Mouse (Mus musculus): ENCODE measurements around the gene N4bp2. TPM values are rescaled to one million over a fixed set of nuclear protein-coding genes. Genes with fewer than 3 reads are reported as not detected.
A peak's percentile ranks its signal among the peaks of the same experiment; 100 is the strongest.

The N4bp2 gene
- polyA plus RNA-seq, 1 experiment from 2014 or later: 31.9 TPM

DNA sequence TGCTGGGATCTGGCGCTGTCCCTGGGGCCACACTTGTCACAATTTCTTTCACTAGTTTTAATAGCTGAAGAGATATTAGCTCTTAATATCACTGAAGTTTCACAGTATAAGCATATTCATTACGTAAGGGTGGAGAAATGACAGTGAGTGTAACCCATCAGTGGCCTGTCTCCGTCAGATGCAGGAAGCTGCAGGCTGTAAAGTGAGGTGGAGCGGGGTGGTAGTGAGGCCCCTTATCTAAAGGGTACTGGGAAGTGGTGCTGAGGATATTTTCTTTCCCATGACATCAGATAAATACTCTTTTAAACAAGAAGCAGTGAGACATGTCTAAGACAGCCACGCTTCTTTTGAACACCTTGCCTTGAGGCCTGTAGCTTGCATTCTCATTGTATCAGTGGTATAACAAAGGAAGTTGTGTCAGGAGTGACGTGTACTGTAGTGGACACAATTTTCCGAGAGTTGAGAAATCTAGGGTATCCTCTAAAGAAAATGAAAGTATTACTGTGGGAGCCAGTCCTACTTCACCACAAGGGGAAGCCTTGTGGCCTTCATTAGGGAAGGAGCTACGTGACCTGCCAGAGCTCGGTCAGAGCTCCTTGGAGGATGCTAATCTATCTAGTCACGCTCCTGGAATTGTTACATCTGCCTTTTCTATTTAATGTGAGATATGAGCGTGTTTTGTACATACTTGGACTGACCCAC lies 68.7 kb downstream of the N4bp2 start:
- Histone ChIP-seq H3K9me3 (replicated peaks) (peaks cover 5% of the 10 kb centered on the region; the same call in 1 of the 2 replicates), H3K36me3 (peaks cover 10% of the 10 kb centered on the region), H3K27ac (ENCODE audit: poor library complexity, severe bottlenecking) (no peak overlapping the region), H3K27me3 (replicated peaks) (no peaks in the 10 kb centered on the region), H3K9ac (no peak overlapping the region), H3K4me3 (no peak overlapping the region), H3K4me2 (no peak overlapping the region), H3K4me1 (replicated peaks) (peaks cover 9% of the 10 kb centered on the region)
- 80% methylated on average over 11 of the region's 11 CpGs for WGBS
- ATAC-seq (ENCODE audit: insufficient number of reproducible peaks, low FRiP score): no peak

DNA sequence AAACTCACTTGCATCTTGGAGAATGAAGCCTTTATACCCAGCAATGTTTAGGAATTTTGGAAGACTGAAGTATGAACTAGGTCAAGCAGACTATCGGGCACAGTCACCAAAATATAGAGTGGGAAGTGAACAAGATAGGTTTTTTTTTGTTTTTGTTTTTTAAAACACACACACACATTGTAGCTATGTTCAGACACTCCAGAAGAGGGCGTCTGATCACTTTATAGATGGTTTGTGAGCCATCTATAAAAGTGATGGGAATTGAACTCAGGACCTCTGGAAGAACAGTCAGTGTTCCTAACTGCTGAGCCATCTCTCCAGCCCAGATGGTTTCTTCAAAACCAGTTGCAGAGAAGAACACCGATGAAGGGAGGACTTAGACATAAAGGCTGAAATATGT lies 69.8 kb downstream of the N4bp2 start:
- Histone ChIP-seq H3K36me3 (peaks cover 7% of the 10 kb centered on the region), H3K27me3 (replicated peaks) (no peaks in the 10 kb centered on the region), H3K27ac (ENCODE audit: poor library complexity, severe bottlenecking) (no peak overlapping the region), H3K9me3 (replicated peaks) (peaks cover 5% of the 10 kb centered on the region; the same call in 1 of the 2 replicates), H3K4me1 (replicated peaks) (peaks cover 9% of the 10 kb centered on the region), H3K4me2 (no peak overlapping the region), H3K4me3 (no peak overlapping the region), H3K9ac (no peak overlapping the region)
- 72% methylated on average over 3 of the region's 3 CpGs for WGBS
- ATAC-seq (ENCODE audit: insufficient number of reproducible peaks, low FRiP score): no peak

DNA sequence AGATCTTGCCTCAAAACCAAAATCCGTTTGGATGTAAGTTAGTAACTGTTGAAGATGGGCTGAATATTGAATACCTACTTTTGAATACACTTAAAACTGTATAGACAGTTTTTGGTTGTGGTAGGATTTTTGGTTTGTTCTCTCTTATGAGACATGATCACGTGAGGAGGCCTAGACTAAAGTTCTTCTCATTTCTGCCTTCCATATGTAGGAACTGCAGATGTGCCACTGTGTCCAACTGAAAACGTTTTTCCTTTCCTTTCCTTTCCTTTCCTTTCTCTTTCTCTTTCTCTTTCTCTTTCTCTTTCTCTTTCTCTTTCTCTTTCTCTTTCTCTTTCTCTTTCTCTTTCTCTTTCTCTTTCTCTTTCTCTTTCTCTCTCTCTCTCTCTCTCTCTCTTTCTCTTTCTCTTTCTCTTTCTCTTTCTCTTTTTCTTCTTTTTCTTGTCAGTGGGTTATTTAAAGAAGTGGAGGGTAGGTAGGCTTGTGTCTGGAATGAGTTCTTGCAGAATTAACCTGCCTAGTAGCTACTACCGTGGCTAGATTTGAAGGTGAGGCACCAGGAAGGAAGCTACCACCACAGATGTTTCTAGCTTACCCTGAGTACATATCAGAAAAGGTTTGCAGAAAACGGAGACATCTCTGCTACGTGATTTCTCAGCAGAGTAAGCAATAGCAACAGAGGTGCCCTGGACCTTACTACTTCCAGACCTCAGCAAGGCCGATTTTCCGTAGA lies 70.6 kb downstream of the N4bp2 start:
- Histone ChIP-seq H3K36me3 (peaks cover 7% of the 10 kb centered on the region), H3K4me2 (no peak overlapping the region), H3K4me3 (no peak overlapping the region), H3K4me1 (replicated peaks) (peaks cover 9% of the 10 kb centered on the region), H3K27me3 (replicated peaks) (no peaks in the 10 kb centered on the region), H3K27ac (ENCODE audit: poor library complexity, severe bottlenecking) (no peak overlapping the region), H3K9me3 (replicated peaks) (peaks cover 5% of the 10 kb centered on the region; the same call in 1 of the 2 replicates), H3K9ac (no peak overlapping the region)
- ATAC-seq (ENCODE audit: insufficient number of reproducible peaks, low FRiP score): no peak
- WGBS: 86% methylated on average over 8 of the region's 8 CpGs

DNA sequence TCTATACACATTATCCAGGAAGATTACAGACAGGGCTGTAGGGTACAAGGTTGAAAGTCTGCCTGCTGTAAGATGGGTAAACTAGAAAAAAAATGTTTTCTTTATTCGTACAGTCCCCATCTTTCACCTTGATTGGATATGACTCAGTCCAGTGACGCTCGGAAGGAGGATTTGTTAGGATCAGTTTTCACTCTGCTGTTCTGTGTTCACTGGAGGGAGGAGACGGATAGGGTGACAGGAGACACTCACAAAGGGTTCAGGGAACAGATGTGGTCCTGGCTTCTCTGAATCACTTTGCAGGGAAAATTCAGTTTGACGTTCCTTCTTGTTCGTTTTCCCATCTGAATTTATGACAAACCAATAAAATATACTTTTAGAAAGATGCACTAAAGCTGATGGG lies 74.7 kb downstream of the N4bp2 start:
- no peaks in the 10 kb centered on the region for H3K27me3 ChIP-seq (replicated peaks)
- H3K4me3 ChIP-seq: no peak overlapping the region
- H3K9ac ChIP-seq: no peak overlapping the region
- H3K27ac ChIP-seq (ENCODE audit: poor library complexity, severe bottlenecking): no peak overlapping the region
- peaks cover 6% of the 10 kb centered on the region; the same call in 1 of the 2 replicates for H3K4me1 ChIP-seq (replicated peaks)
- WGBS: 81% methylated on average over 6 of the region's 6 CpGs
- no peak overlapping the region for H3K4me2 ChIP-seq
- peaks cover 7% of the 10 kb centered on the region for H3K36me3 ChIP-seq
- no peak for ATAC-seq (ENCODE audit: insufficient number of reproducible peaks, low FRiP score)
- H3K9me3 ChIP-seq (replicated peaks): peaks cover 5% of the 10 kb centered on the region; the same call in 1 of the 2 replicates

DNA sequence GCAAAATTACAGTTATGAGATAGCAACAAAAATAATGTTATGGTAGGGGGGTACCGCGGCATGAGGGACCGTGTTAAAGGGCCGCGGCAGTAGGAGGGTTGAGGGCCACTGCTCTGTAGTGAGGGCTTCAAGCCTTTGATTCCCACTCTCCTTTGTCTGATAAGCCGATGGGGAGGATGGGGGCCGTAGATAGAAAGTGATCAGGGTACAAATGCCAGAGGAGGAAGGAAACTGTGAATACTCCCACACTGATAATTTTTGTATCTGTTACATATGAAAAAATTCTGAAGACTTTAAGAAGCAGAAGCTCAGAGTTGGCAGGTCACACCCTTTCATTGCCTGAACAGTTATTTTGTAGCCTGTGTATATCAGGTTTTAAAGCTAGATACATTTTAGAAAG lies 79.6 kb downstream of the N4bp2 start:
- Histone ChIP-seq H3K36me3 (no peaks in the 10 kb centered on the region), H3K9me3 (replicated peaks) (no peaks in the 10 kb centered on the region), H3K9ac (no peak overlapping the region), H3K4me3 (no peak overlapping the region), H3K4me2 (no peak overlapping the region), H3K27ac (ENCODE audit: poor library complexity, severe bottlenecking) (no peak overlapping the region), H3K4me1 (replicated peaks) (peaks cover 24% of the 10 kb centered on the region), H3K27me3 (replicated peaks) (no peaks in the 10 kb centered on the region)
- 72% methylated on average over 7 of the region's 7 CpGs for WGBS
- ATAC-seq (ENCODE audit: insufficient number of reproducible peaks, low FRiP score): no peak

DNA sequence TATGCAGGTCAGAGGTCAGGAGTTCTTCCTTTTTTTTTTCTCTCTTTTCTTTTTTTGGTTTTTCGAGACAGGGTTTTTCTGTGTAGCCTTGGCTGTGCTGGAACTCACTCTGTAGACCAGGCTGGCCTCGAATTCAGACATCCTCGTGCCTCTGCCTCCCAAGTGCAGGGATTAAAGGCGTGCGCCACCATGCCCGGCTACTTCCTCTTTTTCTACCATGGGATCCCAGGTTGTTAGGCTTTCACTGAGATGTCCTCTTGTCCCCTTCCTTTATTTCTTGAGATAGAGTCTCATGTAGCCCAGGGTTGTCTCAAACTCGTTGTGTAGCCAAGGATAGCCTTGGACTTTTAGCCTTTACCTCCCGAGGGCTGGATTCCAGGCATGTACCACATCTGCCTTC lies 83.2 kb downstream of the N4bp2 start:
- H3K27me3 ChIP-seq (replicated peaks): no peaks in the 10 kb centered on the region
- H3K4me3 ChIP-seq: no peak overlapping the region
- no peaks in the 10 kb centered on the region for H3K9me3 ChIP-seq (replicated peaks)
- H3K27ac ChIP-seq (ENCODE audit: poor library complexity, severe bottlenecking): peak overlapping the region; percentile 66
- WGBS: 80% methylated on average over 8 of the region's 8 CpGs
- H3K36me3 ChIP-seq: no peaks in the 10 kb centered on the region
- no peak overlapping the region for H3K9ac ChIP-seq
- ATAC-seq (ENCODE audit: insufficient number of reproducible peaks, low FRiP score): no peak
- peaks cover 24% of the 10 kb centered on the region for H3K4me1 ChIP-seq (replicated peaks)
- no peak overlapping the region for H3K4me2 ChIP-seq

DNA sequence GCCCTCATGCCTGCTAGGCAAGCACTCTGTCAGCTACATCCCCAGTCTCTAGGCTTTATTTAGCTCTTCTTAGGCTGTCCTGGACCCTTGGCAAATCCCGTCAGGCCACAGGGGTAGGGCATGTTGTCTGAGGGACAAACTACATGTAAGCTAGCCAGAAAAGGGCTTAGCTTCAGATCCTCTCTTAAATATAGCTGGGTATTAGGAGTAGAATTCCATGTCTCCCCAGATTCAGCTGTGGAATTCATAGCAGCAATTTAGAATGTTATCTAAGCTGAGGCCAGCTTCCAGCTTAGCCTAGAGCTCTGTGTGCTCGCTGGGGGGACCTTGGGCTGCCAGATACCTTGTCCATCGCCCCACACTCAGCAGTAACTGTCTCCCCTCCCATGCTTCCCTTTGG lies 83.6 kb downstream of the N4bp2 start:
- Histone ChIP-seq H3K4me1 (replicated peaks) (peaks cover 21% of the 10 kb centered on the region), H3K4me3 (no peak overlapping the region), H3K9ac (no peak overlapping the region), H3K27me3 (replicated peaks) (no peaks in the 10 kb centered on the region), H3K4me2 (no peak overlapping the region), H3K36me3 (no peaks in the 10 kb centered on the region), H3K9me3 (replicated peaks) (no peaks in the 10 kb centered on the region), H3K27ac (ENCODE audit: poor library complexity, severe bottlenecking) (peak overlapping the region; percentile 66)
- 37% methylated on average over 3 of the region's 3 CpGs for WGBS
- no peak for ATAC-seq (ENCODE audit: insufficient number of reproducible peaks, low FRiP score)

DNA sequence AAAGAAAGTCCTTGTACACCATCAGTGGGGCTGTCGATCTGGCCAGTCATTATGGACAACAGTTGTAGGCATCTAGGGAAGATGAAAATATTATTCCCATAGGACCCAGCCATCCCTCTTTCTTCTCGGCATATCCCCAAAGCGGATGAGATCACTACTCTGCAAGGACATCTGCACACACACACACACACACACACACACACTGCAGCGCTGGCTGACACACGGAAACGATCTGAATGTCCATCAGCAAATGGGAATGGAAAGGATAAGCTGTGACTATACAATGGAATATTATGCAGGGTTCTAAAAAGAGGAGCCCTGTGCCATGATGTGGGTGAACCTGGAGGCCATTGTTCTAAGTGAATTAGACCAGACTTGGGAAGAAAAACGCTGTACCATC lies 84.3 kb downstream of the N4bp2 start:
- Histone ChIP-seq H3K27ac (ENCODE audit: poor library complexity, severe bottlenecking) (no peak overlapping the region), H3K4me1 (replicated peaks) (peaks cover 18% of the 10 kb centered on the region), H3K36me3 (no peaks in the 10 kb centered on the region), H3K4me3 (no peak overlapping the region), H3K9me3 (replicated peaks) (no peaks in the 10 kb centered on the region), H3K27me3 (replicated peaks) (no peaks in the 10 kb centered on the region), H3K9ac (no peak overlapping the region), H3K4me2 (no peak overlapping the region)
- 80% methylated on average over 7 of the region's 7 CpGs for WGBS
- ATAC-seq (ENCODE audit: insufficient number of reproducible peaks, low FRiP score): no peak

DNA sequence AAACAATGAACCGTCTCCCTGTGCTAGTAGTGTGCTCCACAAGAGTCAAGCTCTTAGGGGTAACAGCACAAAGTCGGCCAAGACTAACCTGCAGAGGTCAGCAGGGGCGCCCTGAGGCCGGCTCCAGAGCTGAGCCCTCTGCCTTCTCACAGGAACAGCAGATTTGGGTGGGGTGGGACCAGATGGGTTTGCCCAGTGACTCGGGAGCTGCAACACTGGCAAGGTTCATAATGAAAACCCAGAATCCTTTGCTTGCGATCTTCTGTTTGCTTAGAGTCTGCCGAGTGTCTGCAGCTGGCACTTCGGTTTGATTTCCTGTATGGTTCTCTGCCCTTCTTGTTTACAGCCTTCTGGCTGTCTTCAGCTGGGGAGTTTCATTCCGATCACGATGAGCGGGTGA lies 87.4 kb downstream of the N4bp2 start:
- WGBS: 55% methylated on average over 11 of the region's 11 CpGs
- no peak for ATAC-seq (ENCODE audit: insufficient number of reproducible peaks, low FRiP score)
- H3K27ac ChIP-seq (ENCODE audit: poor library complexity, severe bottlenecking): no peak overlapping the region
- no peak overlapping the region for H3K9ac ChIP-seq
- no peaks in the 10 kb centered on the region for H3K27me3 ChIP-seq (replicated peaks)
- no peaks in the 10 kb centered on the region for H3K9me3 ChIP-seq (replicated peaks)
- H3K36me3 ChIP-seq: no peaks in the 10 kb centered on the region
- no peak overlapping the region for H3K4me3 ChIP-seq
- H3K4me1 ChIP-seq (replicated peaks): peaks cover 17% of the 10 kb centered on the region
- H3K4me2 ChIP-seq: no peak overlapping the region

DNA sequence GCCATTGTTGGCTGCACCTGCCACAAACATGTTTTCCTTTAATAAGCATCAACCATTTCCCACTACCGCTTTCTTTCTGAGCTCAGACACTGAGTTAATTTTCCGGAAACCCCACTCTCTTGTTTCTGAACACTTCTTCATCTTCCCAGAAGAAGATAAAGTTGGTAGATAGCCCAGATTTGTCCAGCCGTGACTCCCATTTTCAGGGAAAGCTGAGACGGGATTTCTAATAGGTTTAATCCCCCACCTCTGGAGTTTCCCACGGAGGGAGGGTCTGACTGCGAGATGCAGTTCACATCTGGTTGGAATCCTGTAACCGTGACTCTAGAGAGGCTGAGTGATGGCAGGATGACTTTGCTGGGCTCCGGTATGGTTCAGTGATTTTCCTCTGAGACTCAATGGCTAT lies 91.5 kb downstream of the N4bp2 start:
- Histone ChIP-seq H3K9ac (no peak overlapping the region), H3K27ac (ENCODE audit: poor library complexity, severe bottlenecking) (no peak overlapping the region), H3K4me2 (no peak overlapping the region), H3K27me3 (replicated peaks) (no peaks in the 10 kb centered on the region), H3K9me3 (replicated peaks) (no peaks in the 10 kb centered on the region), H3K4me1 (replicated peaks) (peaks cover 18% of the 10 kb centered on the region), H3K4me3 (no peak overlapping the region), H3K36me3 (no peaks in the 10 kb centered on the region)
- ATAC-seq (ENCODE audit: insufficient number of reproducible peaks, low FRiP score): no peak
- 70% methylated on average over 8 of the region's 8 CpGs for WGBS

DNA sequence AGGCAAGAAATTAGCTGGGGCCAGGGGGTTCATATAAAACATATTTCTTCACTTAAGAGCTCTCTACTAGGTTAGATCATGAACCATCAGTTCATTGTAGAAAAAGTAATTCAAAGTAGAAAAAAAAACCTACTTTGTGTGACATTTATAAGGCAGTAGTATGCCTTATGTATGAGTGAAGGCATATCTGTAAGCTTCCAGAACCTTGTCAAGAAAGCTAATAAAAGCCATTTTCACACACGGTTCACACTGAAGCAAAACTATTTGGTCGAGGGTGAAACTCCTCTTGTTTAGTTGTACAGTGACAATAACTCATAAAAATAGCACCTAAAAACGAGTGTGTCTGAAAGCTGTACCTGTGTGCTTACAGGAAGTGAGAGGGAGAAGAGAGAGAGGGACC lies 92.2 kb downstream of the N4bp2 start:
- no peak overlapping the region for H3K9ac ChIP-seq
- no peaks in the 10 kb centered on the region for H3K9me3 ChIP-seq (replicated peaks)
- ATAC-seq (ENCODE audit: insufficient number of reproducible peaks, low FRiP score): no peak
- no peaks in the 10 kb centered on the region for H3K36me3 ChIP-seq
- WGBS: 61% methylated on average over 3 of the region's 3 CpGs
- H3K27me3 ChIP-seq (replicated peaks): no peaks in the 10 kb centered on the region
- H3K4me1 ChIP-seq (replicated peaks): peaks cover 18% of the 10 kb centered on the region
- H3K27ac ChIP-seq (ENCODE audit: poor library complexity, severe bottlenecking): no peak overlapping the region
- no peak overlapping the region for H3K4me2 ChIP-seq
- no peak overlapping the region for H3K4me3 ChIP-seq
